Mouse (Mus musculus) cerebellum, adult 8-10 months (tissue): ENCODE results near the gene Mrps34.
A peak's percentile ranks its signal among the peaks of the same experiment; 100 is the strongest.
"Not testable (repeated sequence)": the region's sequence is repeated elsewhere in the genome, so short reads cannot be mapped to it uniquely, and the experiment has no call there.

Source experiments
- DNase-seq: peaks from one replicate; pipeline ENCODE4 v3.0.0; 2022

The Mrps34 gene

GRCm38 (mm10) chr17:24900014-24900413 is 5.1 kb downstream of the Mrps34 start:
- DNase-seq = no peak

DNA sequence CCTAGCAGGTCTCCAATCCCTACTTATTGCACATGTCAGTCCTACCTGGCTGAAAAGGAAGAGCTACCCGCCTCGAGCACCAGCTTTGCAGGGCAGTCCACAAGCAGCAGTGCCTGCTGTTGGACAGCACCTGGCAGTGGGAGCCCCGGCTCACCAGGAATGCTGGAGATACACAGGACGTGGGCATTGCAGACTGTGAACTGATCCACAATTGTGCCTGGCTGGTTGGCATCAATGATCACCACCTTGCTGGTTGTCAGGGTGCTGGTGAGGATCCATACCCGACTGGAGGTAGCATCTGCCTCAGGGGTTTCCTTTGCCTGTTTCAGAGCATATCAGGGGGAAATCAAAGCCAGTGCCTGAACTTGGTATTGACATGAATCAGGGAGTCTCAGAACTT is 7.2 kb downstream of the Mrps34 start:
- DNase-seq = no peak

DNA sequence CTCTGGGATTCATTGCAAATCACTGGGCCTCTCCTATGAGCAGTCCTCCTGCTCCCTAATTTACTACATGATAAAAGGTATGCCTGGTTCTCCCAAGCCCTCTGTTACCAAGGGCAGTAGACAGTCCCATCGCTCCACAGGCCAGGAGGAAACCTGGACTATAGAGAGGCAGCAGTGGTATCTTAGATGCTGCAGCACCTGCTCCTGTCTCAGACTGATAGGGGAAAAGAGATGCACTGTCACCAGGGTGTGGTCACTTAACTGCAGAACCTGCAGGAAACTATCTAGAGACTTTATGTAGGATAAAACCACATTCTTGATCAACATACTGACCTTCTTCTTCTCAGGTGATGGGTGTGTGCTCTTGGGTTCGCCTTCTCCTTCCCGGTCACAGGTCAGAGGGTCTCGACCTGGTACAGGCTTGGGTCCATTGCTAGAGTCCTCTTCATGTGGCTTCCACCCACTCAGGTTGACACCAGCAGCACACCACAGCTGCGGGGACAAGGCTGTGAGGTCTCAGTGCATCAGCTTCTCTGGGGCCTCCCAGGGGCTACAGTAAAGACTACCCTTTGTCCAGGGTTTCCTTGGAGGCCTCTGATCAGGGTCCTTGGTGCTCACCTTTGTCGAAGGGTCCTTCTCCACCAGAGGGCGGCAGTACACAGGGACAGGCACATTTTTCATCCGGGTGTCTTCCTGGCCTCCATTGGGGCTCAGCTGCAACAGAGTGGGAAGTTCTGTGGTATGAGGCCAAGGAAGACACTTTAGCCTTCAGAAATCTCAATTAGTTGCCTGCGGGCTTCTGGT is 8.0 kb downstream of the Mrps34 start:
- DNase-seq = peak; percentile 20

DNA sequence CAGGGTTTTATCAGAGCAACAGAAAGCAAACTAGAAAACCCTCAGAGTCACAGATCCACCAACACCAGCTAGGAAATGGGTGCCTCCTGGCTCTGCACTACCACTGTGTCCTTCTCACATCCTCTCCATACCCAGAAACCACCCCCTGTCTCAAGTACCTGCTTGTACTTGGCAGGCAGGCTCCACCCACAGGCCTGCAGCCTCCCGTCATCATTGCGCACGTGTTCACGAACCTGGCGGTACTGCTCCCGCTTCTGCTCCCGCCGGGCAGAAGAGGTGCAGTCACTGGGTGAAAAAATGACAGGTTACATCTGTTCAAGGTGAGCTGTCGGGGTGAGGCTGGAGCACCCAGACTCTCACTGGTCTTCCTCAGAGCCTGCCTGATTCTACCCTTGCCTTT is 8.9 kb downstream of the Mrps34 start:
- DNase-seq = no peak

- no peak for DNase-seq
These were observed 12.7 kb downstream of the Mrps34 start for GRCm38 (mm10) chr17:24907591-24907990.

DNA sequence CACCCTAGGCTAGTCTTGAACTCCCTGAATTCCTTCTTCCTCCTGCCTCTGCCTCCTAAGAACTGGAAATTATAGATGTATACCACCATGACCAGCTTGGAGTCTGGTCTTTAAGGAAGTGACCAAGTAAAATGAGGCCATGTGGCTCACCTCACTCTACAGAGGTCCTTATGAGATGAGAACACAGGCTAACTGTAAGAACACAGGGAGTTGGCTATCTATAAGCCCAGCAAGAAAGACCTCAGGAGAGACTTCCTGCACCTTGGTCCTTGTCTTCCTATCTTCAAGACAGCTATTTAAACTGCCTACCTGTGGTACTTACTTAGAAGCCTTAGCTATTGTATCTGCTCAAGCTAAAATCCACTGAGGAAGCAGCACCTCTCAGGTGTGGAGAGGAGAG is 19.1 kb downstream of the Mrps34 start:
- DNase-seq = no peak

- DNase-seq = no peak
These were observed 28.3 kb downstream of the Mrps34 start for GRCm38 (mm10) chr17:24923246-24923645.

DNA sequence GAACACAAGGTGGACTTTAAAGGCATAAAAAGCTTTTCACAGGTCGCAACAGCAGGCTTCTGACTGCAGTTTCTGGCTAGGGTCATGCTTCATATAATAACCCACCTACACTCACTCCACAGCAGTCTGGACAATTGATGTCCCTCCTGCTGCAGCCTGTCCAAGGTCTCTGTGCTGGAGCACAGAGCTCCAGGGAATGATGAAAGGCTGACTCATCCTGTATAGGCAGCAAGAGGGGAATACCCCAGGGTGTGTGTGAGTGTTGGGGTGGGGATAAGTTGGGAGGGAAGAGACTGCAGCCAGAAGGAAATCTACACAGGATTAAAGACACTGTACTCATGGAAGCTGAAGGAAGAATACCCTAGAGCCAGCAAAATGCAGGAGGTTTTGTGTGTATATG is 34.6 kb downstream of the Mrps34 start:
- no peak for DNase-seq

- no peak for DNase-seq
These were observed 37.5 kb downstream of the Mrps34 start for GRCm38 (mm10) chr17:24932431-24932830.

DNA sequence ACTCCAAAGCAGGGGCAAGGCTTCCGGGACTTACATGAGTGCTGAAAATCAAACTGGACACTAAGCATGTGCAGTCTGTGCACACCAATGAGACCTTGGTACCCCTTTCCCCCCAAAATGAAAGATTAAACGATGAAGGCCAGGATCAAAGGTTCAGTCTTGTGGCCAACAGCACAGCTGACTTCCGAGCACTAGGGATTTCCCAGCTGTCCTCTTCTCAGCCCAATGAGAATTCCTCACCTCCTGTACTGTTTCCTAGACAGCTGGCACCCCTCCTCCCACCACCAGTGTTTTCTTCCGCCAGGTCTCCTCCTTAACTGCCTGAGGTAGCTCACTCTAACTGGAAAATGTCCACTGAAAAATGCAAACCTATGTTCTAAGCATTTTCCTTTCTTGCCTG is 38.2 kb downstream of the Mrps34 start:
- no peak for DNase-seq

GRCm38 (mm10) chr17:24934926-24935325 is 40.0 kb downstream of the Mrps34 start:
- no peak for DNase-seq

DNA sequence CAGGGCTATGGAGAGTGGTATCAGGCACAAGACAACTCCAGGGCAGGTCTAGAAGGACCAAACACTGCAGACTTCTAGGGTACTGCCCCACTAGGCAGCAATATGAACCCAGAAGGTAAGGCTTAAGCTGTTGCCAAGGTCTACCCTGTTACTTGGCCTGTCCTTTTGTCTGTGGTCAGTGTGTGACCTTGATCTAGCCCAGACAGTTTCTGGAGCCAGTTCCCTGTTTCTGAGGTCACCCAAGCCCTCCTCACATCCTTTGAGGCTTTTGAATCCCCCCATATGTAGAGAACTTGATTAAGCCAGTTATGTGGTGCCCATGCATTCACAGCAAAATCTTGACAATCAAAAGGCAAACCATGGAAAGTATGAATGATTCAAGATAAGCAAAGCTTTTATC is 40.8 kb downstream of the Mrps34 start:
- DNase-seq = no peak

DNA sequence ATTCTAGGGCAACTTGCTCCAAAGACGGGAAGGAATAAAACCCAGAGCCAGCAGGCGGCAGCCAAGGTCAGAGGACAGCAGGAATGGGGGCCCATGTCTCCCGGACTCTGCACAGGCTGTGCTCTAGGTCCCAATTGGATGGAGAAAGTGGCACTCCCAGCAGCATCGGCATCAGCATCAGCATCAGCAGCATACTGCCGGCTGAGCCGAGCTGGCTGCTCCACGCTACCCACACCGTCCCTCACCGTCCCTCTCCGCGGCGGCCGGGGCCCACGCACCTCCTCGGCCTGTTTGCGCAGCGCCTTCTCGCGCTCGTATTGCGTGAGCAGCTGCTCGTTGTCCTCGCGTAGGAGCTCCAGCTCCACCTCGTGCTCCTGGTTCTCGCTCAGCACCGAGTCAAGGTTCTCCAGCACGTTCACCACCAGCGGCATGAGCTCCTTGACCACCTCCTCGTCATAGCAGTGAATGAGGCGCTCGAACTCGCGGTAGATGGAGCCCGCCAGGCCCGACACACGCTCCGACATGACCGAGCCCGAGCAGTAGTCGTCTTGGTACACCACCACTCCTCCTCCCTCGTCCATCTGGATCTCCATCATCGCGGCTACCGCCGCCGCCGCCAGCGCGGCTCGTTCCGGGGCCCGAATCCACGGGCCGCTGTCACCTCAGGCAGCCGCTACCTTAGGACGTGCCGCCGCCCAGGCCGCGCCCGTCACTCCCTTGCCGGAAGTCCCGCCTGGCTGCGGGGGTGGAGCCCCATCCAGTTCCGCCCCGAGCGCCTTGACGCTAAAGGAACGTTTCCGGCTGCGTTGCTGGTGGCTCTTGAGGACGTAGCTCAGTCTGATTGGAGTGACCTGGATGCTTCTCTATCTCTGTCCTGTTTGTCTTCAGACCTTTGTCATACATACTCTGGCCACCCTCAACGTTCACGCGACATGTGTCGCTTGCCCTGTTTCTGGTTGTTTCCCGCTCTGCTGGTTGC is 41.6 kb downstream of the Mrps34 start, which contains the start of gene Mapk8ip3:
Gene Mapk8ip3 (minus strand): TSS at position 719 of the 979 bp plus-strand sequence.
- DNase-seq = peak; percentile 94

DNA sequence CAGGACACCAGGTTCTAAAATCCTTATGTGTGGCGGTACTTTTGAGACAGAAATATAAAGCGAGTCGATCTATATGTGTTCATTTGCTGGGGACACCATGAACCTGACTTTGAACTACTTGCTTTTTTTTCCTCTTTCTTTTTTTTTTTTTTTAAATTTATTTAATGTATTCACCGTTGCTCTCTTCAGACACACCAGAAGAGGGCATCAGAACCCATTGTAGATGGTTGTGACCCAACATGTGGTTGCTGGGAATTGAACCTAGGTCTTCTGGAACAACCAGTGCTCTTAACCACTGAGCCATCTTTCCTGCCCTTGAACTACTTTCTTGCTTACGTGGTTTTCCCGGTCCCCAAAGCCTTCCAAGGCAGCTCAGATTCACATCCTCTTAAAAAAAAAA is 42.4 kb downstream of the Mrps34 start:
- no peak for DNase-seq

GRCm38 (mm10) chr17:24942453-24942852 is 47.5 kb downstream of the Mrps34 start:
- peak; percentile 43 for DNase-seq

- no peak for DNase-seq
These were observed 48.1 kb downstream of the Mrps34 start for GRCm38 (mm10) chr17:24943036-24943435.

DNA sequence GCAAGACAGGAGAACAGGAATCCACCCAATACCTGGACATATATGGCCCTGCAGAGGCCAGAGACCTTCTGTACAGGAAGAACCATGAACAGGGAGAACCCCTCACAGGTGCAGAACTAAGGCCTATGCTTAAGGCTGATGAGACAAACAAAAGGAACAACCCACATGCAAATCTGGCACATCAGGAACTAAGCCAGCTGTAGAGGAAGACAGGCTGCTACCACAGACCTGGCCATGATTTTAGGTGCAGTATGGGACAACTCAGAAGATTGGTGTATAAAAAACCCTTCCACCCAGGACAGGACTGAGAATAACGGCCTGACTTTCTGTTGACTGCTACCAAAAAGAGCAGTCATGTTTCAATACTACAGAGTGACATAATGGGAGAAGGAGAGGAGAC is 48.7 kb downstream of the Mrps34 start:
- DNase-seq = not testable (repeated sequence)
